19 mouse cellular contexts compared by ENCODE assay signal in the genomic region with DNA sequence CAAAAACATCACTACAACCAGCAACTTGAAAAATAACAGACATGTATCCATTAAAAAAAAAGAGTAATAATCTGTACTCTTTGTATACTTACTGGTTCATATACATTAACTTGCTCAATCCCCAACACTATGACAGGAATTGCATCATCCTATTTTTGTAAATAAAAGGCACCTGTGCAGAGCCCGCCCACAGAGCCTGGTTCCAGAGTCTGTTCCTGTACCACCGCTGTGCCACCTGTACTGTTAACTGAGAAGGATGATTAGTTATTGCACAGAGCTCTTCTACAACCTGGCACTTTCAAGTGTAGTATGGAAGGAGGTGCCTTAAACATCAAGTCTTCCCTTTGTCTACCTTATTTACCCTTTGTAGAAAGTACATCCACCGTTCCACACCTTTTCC.
DNase-seq lines count a peak whose midpoint lies in the region; ATAC-seq and TF ChIP-seq lines count a peak whose summit lies in the region.
"Had no signal": no experiment of that assay in that cellular context is flagged by ENCODE, and none has a peak within 500 bp of the region (broad histone marks: within the 10 kb centered on the region; RNA-seq: fewer than 3 reads in every experiment).

No protein-coding gene starts in this region.

- H3K27ac ChIP-seq in liver, postnatal 0 days (ENCODE audit: low read depth), result no peak overlapping the region
- no peak overlapping the region for H3K27ac ChIP-seq in liver, embryonic 11.5 days (ENCODE audit: low read depth, low read length)
- no peak overlapping the region for H3K27ac ChIP-seq in kidney, embryonic 16.5 days (ENCODE audit: low read length)
- H3K27ac ChIP-seq: embryonic facial prominence, embryonic 13.5 days; forebrain, embryonic 12.5 days; heart, embryonic 13.5 days; hindbrain, embryonic 15.5 days had no signal

- 74% methylated on average over 3 of the region's 3 CpGs for WGBS in liver, postnatal 0 days (ENCODE audit: insufficient replicate concordance)
- whole genome bisulfite sequencing in liver, embryonic 11.5 days, result 93% methylated on average over 3 of the region's 3 CpGs
- 97% methylated on average over 3 of the region's 3 CpGs for WGBS in kidney, embryonic 16.5 days

- no peaks in the 10 kb centered on the region for H3K27me3 ChIP-seq in liver, postnatal 0 days (ENCODE audit: insufficient read depth, low read length)
- H3K27me3 ChIP-seq in liver, embryonic 11.5 days (replicated peaks; ENCODE audit: control insufficient read depth, insufficient read depth, low read length), result no peaks in the 10 kb centered on the region
- H3K27me3 ChIP-seq in kidney, embryonic 16.5 days (ENCODE audit: insufficient read depth, low read length), result no peaks in the 10 kb centered on the region
- H3K27me3 ChIP-seq: embryonic facial prominence, embryonic 13.5 days; forebrain, embryonic 12.5 days; heart, embryonic 13.5 days; hindbrain, embryonic 15.5 days had no signal

- no peaks in the 10 kb centered on the region for H3K9me3 ChIP-seq in liver, postnatal 0 days (ENCODE audit: low read length)
- H3K9me3 ChIP-seq in liver, embryonic 11.5 days (ENCODE audit: control insufficient read depth, low read length), result no peaks in the 10 kb centered on the region
- no peaks in the 10 kb centered on the region for H3K9me3 ChIP-seq in kidney, embryonic 16.5 days (ENCODE audit: low read length)
- H3K9me3 ChIP-seq: embryonic facial prominence, embryonic 13.5 days; forebrain, embryonic 12.5 days; G1E; heart, embryonic 13.5 days; hindbrain, embryonic 15.5 days had no signal

- H3K4me1 ChIP-seq in liver, postnatal 0 days (ENCODE audit: insufficient read depth), result no peaks in the 10 kb centered on the region; the same call in 1 of the 2 replicates
- H3K4me1 ChIP-seq in liver, embryonic 11.5 days (replicated peaks; ENCODE audit: control insufficient read depth, insufficient read depth, low read length), result no peaks in the 10 kb centered on the region
- H3K4me1 ChIP-seq in kidney, embryonic 16.5 days (ENCODE audit: insufficient read depth, low read length), result no peaks in the 10 kb centered on the region
- H3K4me1 ChIP-seq: embryonic facial prominence, embryonic 13.5 days; forebrain, embryonic 12.5 days; hindbrain, embryonic 15.5 days had no signal

- peaks cover 3% of the 10 kb centered on the region; the same call in 1 of the 2 replicates for H3K36me3 ChIP-seq in liver, postnatal 0 days (replicated peaks; ENCODE audit: insufficient read depth, low read length)
- no peaks in the 10 kb centered on the region for H3K36me3 ChIP-seq in liver, embryonic 11.5 days (ENCODE audit: control insufficient read depth, insufficient read depth, low read length)
- H3K36me3 ChIP-seq in kidney, embryonic 16.5 days (ENCODE audit: insufficient read depth, low read length), result peaks cover 8% of the 10 kb centered on the region; the same call in 1 of the 2 replicates

- no peak for TF ChIP-seq CTCF in liver, postnatal 0 days (IDR thresholded peaks at IDR 0.05; ENCODE audit: low read depth)

- TF ChIP-seq EP300 in liver, postnatal 0 days (IDR thresholded peaks at IDR 0.05; ENCODE audit: low read depth), result no peak

- no peak overlapping the region for H3K9ac ChIP-seq in liver, postnatal 0 days (replicated peaks)
- H3K9ac ChIP-seq in liver, embryonic 11.5 days (ENCODE audit: low read depth, low read length), result no peak overlapping the region
- no peak overlapping the region for H3K9ac ChIP-seq in kidney, embryonic 16.5 days (replicated peaks; ENCODE audit: low read length)
- H3K9ac ChIP-seq: embryonic facial prominence, embryonic 13.5 days; forebrain, embryonic 12.5 days; heart, embryonic 13.5 days; hindbrain, embryonic 15.5 days had no signal

- 0 out of 2 replicates have a peak, but pooled peaks have one; percentile 33 for ATAC-seq in liver, postnatal 0 days
- no peak for ATAC-seq in liver, embryonic 11.5 days (replicated peaks; ENCODE audit: low FRiP score)
- ATAC-seq in kidney, embryonic 16.5 days (ENCODE audit: low FRiP score, low TSS enrichment), result no peak
- ATAC-seq: forebrain, embryonic 16.5 days; intestine, embryonic 16.5 days had no signal

- H3K4me3 ChIP-seq in liver, postnatal 0 days (ENCODE audit: low read depth, low read length), result no peak overlapping the region
- H3K4me3 ChIP-seq in liver, embryonic 11.5 days (ENCODE audit: low read depth, low read length), result no peak overlapping the region
- H3K4me3 ChIP-seq in kidney, embryonic 16.5 days (ENCODE audit: low read length), result no peak overlapping the region
- H3K4me3 ChIP-seq: embryonic facial prominence, embryonic 13.5 days; forebrain, embryonic 12.5 days; heart, embryonic 13.5 days; hindbrain, embryonic 15.5 days had no signal

- DNase-seq in cerebellum, adult 18-20 months, result peak; percentile 37 to 49
- DNase-seq in cerebellum, postnatal 10 days, result no peak
- no peak for DNase-seq in liver, postnatal 0 days
- no peak for DNase-seq in liver, embryonic 11.5 days (ENCODE audit: low spot score)
- DNase-seq in cerebellum, adult 9-11 months, result peak; percentile 55
- DNase-seq in embryo, embryonic 10.5 days (ENCODE audit: low spot score), result no peak
- DNase-seq: adrenal gland, adult 8-10 months; adrenal gland, postnatal 36 days; gastrocnemius, postnatal 25 days; heart, postnatal 36 days; kidney, adult 2 months had no signal

- H3K4me2 ChIP-seq in liver, postnatal 0 days (ENCODE audit: low read depth, low read length), result no peak overlapping the region
- no peak overlapping the region for H3K4me2 ChIP-seq in liver, embryonic 11.5 days
- H3K4me2 ChIP-seq in kidney, embryonic 16.5 days (replicated peaks; ENCODE audit: low read depth, low read length), result no peak overlapping the region
- H3K4me2 ChIP-seq: embryonic facial prominence, embryonic 13.5 days; forebrain, embryonic 12.5 days; heart, embryonic 13.5 days; hindbrain, embryonic 15.5 days had no signal

Comparison
In these comparisons a context has a peak if more than half of its experiments do, and no peak if none do; other contexts are left out.
1. DNase-seq: peak in cerebellum, adult 18-20 months (2 of 2) and cerebellum, adult 9-11 months (single experiment); none in cerebellum, postnatal 10 days (0 of 2), liver, postnatal 0 days (single experiment), liver, embryonic 11.5 days (single experiment) and embryo, embryonic 10.5 days (single experiment).